Mouse (Mus musculus) liver, embryonic 18 days (tissue): ENCODE measurements around the gene Inafm2. TPM values are rescaled to one million over a fixed set of nuclear protein-coding genes. Genes with fewer than 3 reads are reported as not detected.

Source experiments
- polyA plus RNA-seq: library from polyadenylated mRNA; depleted of rRNA; stranded (reverse); fragments of >200 nt; gene quantifications from 2 replicates; pipeline ENCODE4 v1.2.3, GENCODE M21; 2012; rRNA removed

Gene Inafm2
- 4.7 and 5.1 TPM in 2 replicates for polyA plus RNA-seq

GRCm38 (mm10) chr2:118745232-118745884, at the start of gene Inafm2:
Gene Inafm2, plus strand, starts transcription at chr2:118745758.

GRCm38 (mm10) chr2:118703913-118704730, 41.4 kb upstream of the Inafm2 start, which contains the start of gene Ankrd63:
Gene Ankrd63, minus strand, starts transcription at chr2:118703963.

GRCm38 (mm10) chr2:118728337-118728736, 17.2 kb upstream of the Inafm2 start, which contains the start of gene Plcb2:
Gene Plcb2, minus strand, starts transcription at chr2:118728438.

GRCm38 (mm10) chr2:118761906-118762783, 16.6 kb downstream of the Inafm2 start, which contains the start of gene Ccdc9b:
Gene Ccdc9b, minus strand, starts transcription at chr2:118762661.

GRCm38 (mm10) chr2:118772158-118772874, 26.8 kb downstream of the Inafm2 start, which contains the start of gene Phgr1:
Gene Phgr1, plus strand, starts transcription at chr2:118772769.

GRCm38 (mm10) chr2:118779504-118780480, 34.2 kb downstream of the Inafm2 start, which contains the start of gene Disp2:
Gene Disp2, plus strand, starts transcription at chr2:118779719.

Other genes starting within 250 kb of the Inafm2 start
- gene Bmf, start 196.1 kb upstream of the Inafm2 start, polyA plus RNA-seq = 1.8 and 2.4 TPM in 2 replicates
- 16.4 and 18.4 TPM in 2 replicates for gene Bub1b, start 147.5 kb upstream of the Inafm2 start, polyA plus RNA-seq
- gene Pak6, start 82.5 kb upstream of the Inafm2 start, polyA plus RNA-seq = 0.22 and 0.24 TPM in 2 replicates
- 0.08 and 0.17 TPM in 2 replicates for gene Ankrd63, start 41.8 kb upstream of the Inafm2 start, polyA plus RNA-seq
- 4.8 and 7.0 TPM in 2 replicates for gene Plcb2, start 17.3 kb upstream of the Inafm2 start, polyA plus RNA-seq
- 0.90 and 1.00 TPM in 2 replicates for gene Ccdc9b, start 16.9 kb downstream of the Inafm2 start, polyA plus RNA-seq
- not detected in 2 replicates for gene Phgr1, start 27.0 kb downstream of the Inafm2 start, polyA plus RNA-seq
- gene Disp2, start 34.0 kb downstream of the Inafm2 start, polyA plus RNA-seq = 0.10 and 0.11 TPM in 2 replicates
- 24.7 and 25.4 TPM in 2 replicates for gene Knstrn, start 68.2 kb downstream of the Inafm2 start, polyA plus RNA-seq
- 66.9 and 78.6 TPM in 2 replicates for gene Ivd, start 116.2 kb downstream of the Inafm2 start, polyA plus RNA-seq
- 4.2 and 5.0 TPM in 2 replicates for gene Bahd1, start 154.6 kb downstream of the Inafm2 start, polyA plus RNA-seq
- gene Chst14, start 180.7 kb downstream of the Inafm2 start, polyA plus RNA-seq = 4.7 and 5.1 TPM in 2 replicates